Mouse (Mus musculus) testis, adult 2 months (tissue): ENCODE results near the gene Gm11020.

Experiments used
- CTCF ChIP-seq: fragments of 200-500 bp; IDR thresholded peaks from 2 replicates; pipeline ENCODE4 v1.5.1; 2012; ENCODE audit warnings: low read depth, mild to moderate bottlenecking, inconsistent platforms, low read length, moderate library complexity; ENCODE audit not compliant: control insufficient read depth, insufficient read depth, insufficient replicate concordance
- POLR2A ChIP-seq: fragments of 200-500 bp; IDR thresholded peaks from 2 replicates; pipeline ENCODE4 v1.6.1; 2012; ENCODE audit warnings: low read depth, mild to moderate bottlenecking, inconsistent platforms, low read length, moderate library complexity; ENCODE audit not compliant: control insufficient read depth

- no peak for TF ChIP-seq POLR2A
- TF ChIP-seq CTCF, result no peak
Measured at GRCm38 (mm10) chr8:104342426-104342825, 21.1 kb downstream of the Gm11020 start.
